Mouse (Mus musculus): Measurements from ENCODE around the gene Foxo4.

DNA sequence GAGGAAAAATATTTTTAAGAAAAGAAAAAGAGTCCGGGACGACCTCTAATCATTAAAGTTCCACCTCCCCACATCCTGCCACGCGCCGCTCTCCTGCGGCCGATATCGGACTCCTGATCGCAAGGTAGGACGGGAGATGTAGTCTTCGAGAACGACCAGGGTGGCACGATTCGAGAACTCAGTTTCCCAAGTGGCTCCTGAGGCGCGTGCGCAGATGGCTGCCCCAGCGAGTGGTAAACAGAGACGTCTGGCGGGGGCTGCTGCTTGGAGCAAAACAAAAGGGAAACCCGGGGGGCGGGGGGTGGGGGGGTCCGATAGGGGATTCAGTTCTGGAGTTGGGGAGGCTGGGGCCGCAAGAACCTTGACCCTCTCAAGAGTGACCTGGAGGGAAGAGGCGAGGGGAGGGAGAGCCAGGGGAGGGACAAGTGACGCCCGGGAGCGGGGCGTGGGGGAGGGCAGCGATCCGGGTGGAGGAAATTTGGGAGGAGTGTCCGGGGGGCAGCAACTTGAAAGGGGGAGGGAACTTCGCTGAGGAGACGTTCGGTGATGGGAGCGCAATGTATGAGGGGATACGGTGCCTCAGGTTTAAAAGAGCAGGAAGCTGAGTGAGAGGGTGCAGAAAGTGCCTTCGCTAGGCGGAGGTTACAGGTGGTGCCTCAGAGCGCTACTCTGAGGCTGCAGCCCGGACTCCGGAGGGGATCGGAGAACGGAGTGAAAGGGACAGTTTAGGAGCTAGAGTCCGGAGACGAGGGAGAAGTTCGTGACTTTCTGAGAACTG is at the start of gene Foxo4:
- TF ChIP-seq POLR2A (IDR thresholded peaks at IDR 0.05; ENCODE audit: insufficient read length, low read depth) (peak; percentile 51), USF1 (IDR thresholded peaks at IDR 0.05; ENCODE audit: low read depth) (no peak)
